Mouse (Mus musculus) CH12.LX (cell line): ENCODE measurements around the gene Zfp597. TPM values are rescaled to one million over a fixed set of nuclear protein-coding genes. Genes with fewer than 3 reads are reported as not detected.

Experiments
- DNase-seq: peaks from one replicate; pipeline ENCODE4 v3.0.0-alpha.2; 2013; ENCODE audit errors: extremely low read depth
- H3K27ac ChIP-seq: 2 replicates; pipeline ENCODE4 v1.5.1; 2012; ENCODE audit warnings: low read depth, mild to moderate bottlenecking, control low read depth, moderate library complexity; ENCODE audit not compliant: insufficient read depth
- H3K27me3 ChIP-seq: replicated peaks from 2 replicates; pipeline ENCODE3; 2012; ENCODE audit warnings: inconsistent platforms
- H3K36me3 ChIP-seq, 2 experiments: replicated peaks in 1 of 2; 2 replicates each; pipeline versions ENCODE3 to v1.6.1; 2012; ENCODE audit warnings: inconsistent platforms in 1 of 2, low read length in 1 of 2, mild to moderate bottlenecking in 1 of 2, mixed read lengths in 1 of 2, moderate library complexity in 1 of 2; ENCODE audit not compliant: control insufficient read depth in 1 of 2, insufficient read depth in 1 of 2
- H3K4me1 ChIP-seq, 2 experiments: 2 replicates each; pipeline ENCODE4 v1.6.1; 2012; ENCODE audit warnings: inconsistent platforms in 1 of 2, moderate library complexity in 1 of 2; ENCODE audit not compliant: insufficient read depth in 2 of 2, control insufficient read depth in 1 of 2
- H3K4me2 ChIP-seq: 2 replicates; pipeline ENCODE4 v1.6.1; 2012; ENCODE audit warnings: low read depth, mild to moderate bottlenecking, control low read depth; ENCODE audit not compliant: poor library complexity, insufficient read depth, severe bottlenecking
- H3K4me3 ChIP-seq, 3 experiments: fragments of 150-350 bp in 1 of 3; sonication (generic) in 1 of 3; replicated peaks in 1 of 3; 2 replicates each; pipeline versions ENCODE3 to v1.5.1; 2011 to 2012; ENCODE audit warnings: low read depth in 2 of 3, low read length in 2 of 3, mild to moderate bottlenecking in 2 of 3, moderate library complexity in 2 of 3, control low read depth in 1 of 3, improper control_type of control experiment in 1 of 3, inconsistent platforms in 1 of 3, mixed read lengths in 1 of 3; ENCODE audit not compliant: poor library complexity in 1 of 3
- H3K79me2 ChIP-seq: replicated peaks from 2 replicates; pipeline ENCODE4 v1.6.1; 2012; ENCODE audit warnings: mild to moderate bottlenecking, moderate library complexity; ENCODE audit not compliant: control insufficient read depth, poor library complexity, insufficient read depth, severe bottlenecking; ENCODE audit errors: extremely low read depth
- H3K9ac ChIP-seq: 2 replicates; pipeline ENCODE4 v1.6.1; 2012; ENCODE audit warnings: low read depth, mild to moderate bottlenecking, control low read depth, moderate library complexity; ENCODE audit not compliant: insufficient read depth
- H3K9me3 ChIP-seq: replicated peaks from 2 replicates; pipeline ENCODE3; 2012; ENCODE audit warnings: low read length, inconsistent platforms, mixed read lengths
- CTCF ChIP-seq, 2 experiments: IDR thresholded peaks in 1 of 2; conservative IDR thresholded peaks in 1 of 2; 2 replicates each; pipeline ENCODE4 v1.5.1; 2011 to 2012; ENCODE audit warnings: low read depth in 2 of 2, low read length in 2 of 2, improper control_type of control experiment in 1 of 2, inconsistent platforms in 1 of 2, mild to moderate bottlenecking in 1 of 2, moderate library complexity in 1 of 2
- E2F4 ChIP-seq: IDR thresholded peaks from 2 replicates; pipeline ENCODE4 v1.6.1; 2011; ENCODE audit warnings: low read depth, low read length, improper control_type of control experiment; ENCODE audit not compliant: insufficient replicate concordance
- ETS1 ChIP-seq: conservative IDR thresholded peaks from 2 replicates; pipeline ENCODE4 v1.6.1; 2012; ENCODE audit warnings: low read depth, mild to moderate bottlenecking, inconsistent platforms, low read length, improper control_type of control experiment, moderate library complexity
- JUN ChIP-seq: IDR thresholded peaks from 2 replicates; pipeline ENCODE4 v1.6.1; 2011; ENCODE audit warnings: low read depth, mild to moderate bottlenecking, low read length, improper control_type of control experiment, moderate library complexity; ENCODE audit not compliant: insufficient read depth
- JUND ChIP-seq: conservative IDR thresholded peaks from 2 replicates; pipeline ENCODE4 v1.6.1; 2011; ENCODE audit warnings: low read depth, low read length, improper control_type of control experiment
- MAFK ChIP-seq: IDR thresholded peaks from 2 replicates; pipeline ENCODE4 v1.6.1; 2011; ENCODE audit warnings: low read length, improper control_type of control experiment; ENCODE audit not compliant: insufficient replicate concordance
- MEF2A ChIP-seq: IDR thresholded peaks from 2 replicates; pipeline ENCODE4 v1.6.1; 2014; ENCODE audit warnings: low read depth, mild to moderate bottlenecking, inconsistent platforms, low read length, improper control_type of control experiment, borderline replicate concordance
- MXI1 ChIP-seq: IDR thresholded peaks from 2 replicates; pipeline ENCODE4 v1.6.1; 2011; ENCODE audit warnings: mild to moderate bottlenecking, low read depth, low read length, improper control_type of control experiment
- POLR2A ChIP-seq: IDR thresholded peaks from 2 replicates; pipeline ENCODE4 v1.6.1; 2011; ENCODE audit warnings: low read depth, mild to moderate bottlenecking, improper control_type of control experiment, low read length
- POLR2AphosphoS2 ChIP-seq: IDR thresholded peaks from 2 replicates; pipeline ENCODE4 v1.6.1; 2011; ENCODE audit warnings: low read depth, low read length, improper control_type of control experiment
- RAD21 ChIP-seq: IDR thresholded peaks from 2 replicates; pipeline ENCODE4 v1.6.1; 2011; ENCODE audit warnings: low read depth, mild to moderate bottlenecking, low read length, improper control_type of control experiment, moderate library complexity
- RCOR1 ChIP-seq: conservative IDR thresholded peaks from 2 replicates; pipeline ENCODE4 v1.6.1; 2012; ENCODE audit warnings: low read depth, mild to moderate bottlenecking, inconsistent platforms, low read length, improper control_type of control experiment
- SMC3 ChIP-seq: IDR thresholded peaks from 2 replicates; pipeline ENCODE4 v1.6.1; 2011; ENCODE audit warnings: low read depth, low read length, improper control_type of control experiment
- TBP ChIP-seq: conservative IDR thresholded peaks from 2 replicates; pipeline ENCODE4 v1.6.1; 2011; ENCODE audit warnings: low read depth, low read length, improper control_type of control experiment
- USF2 ChIP-seq: conservative IDR thresholded peaks from 2 replicates; pipeline ENCODE4 v1.6.1; 2011; ENCODE audit warnings: low read depth, low read length, improper control_type of control experiment
- ZC3H11A ChIP-seq: IDR thresholded peaks from 2 replicates; pipeline ENCODE4 v1.6.1; 2012; ENCODE audit warnings: low read depth, mild to moderate bottlenecking, inconsistent platforms, low read length, improper control_type of control experiment
- ZKSCAN1 ChIP-seq: IDR thresholded peaks from 2 replicates; pipeline ENCODE4 v1.6.1; 2012; ENCODE audit warnings: low read depth, inconsistent platforms, low read length, improper control_type of control experiment, borderline replicate concordance
- ZMIZ1 ChIP-seq: IDR thresholded peaks from 2 replicates; pipeline ENCODE4 v1.6.1; 2012; ENCODE audit warnings: low read depth, mild to moderate bottlenecking, inconsistent platforms, low read length, improper control_type of control experiment
- dilution Hi-C: fragments of 300-500 bp; cut with MboI; formaldehyde crosslinking; loops from 2 replicates; pipeline ENCODE4 v1.14.3; 2020; ENCODE audit warnings: low sequenced_read_pairs; ENCODE audit not compliant: extremely low pct_unique_long_range_greater_than_20kb, extremely low pct_ligation_motif_present
- in situ Hi-C: fragments of 300-500 bp; cut with MboI; formaldehyde crosslinking; loops from 3 replicates; pipeline ENCODE4 v1.14.3; 2019; ENCODE audit warnings: low sequenced_read_pairs, low pct_ligation_motif_present, low pct_unique_long_range_greater_than_20kb, mixed read lengths
- polyA plus RNA-seq: library from polyadenylated mRNA; unstranded; fragments of >175 nt; gene quantifications from 2 replicates; pipeline ENCODE4 v1.2.1, GENCODE M21; 2012; ENCODE audit warnings: low read depth; ENCODE audit not compliant: insufficient read length
- total RNA-seq, 2 experiments: library from RNA; depleted of rRNA; stranded (reverse); fragments of 300-350 nt in 1 of 2; fragments of >200 nt in 1 of 2; gene quantifications; 2 replicates each; pipeline ENCODE4 v1.2.3; 2012 to 2014

The Zfp597 gene
- total and polyA plus RNA-seq, 3 experiments = 10.4 to 17.8 (median 11.0) TPM

GRCm38 (mm10) chr16:3830588-3831109, 53.7 kb downstream of the Zfp597 start, which contains the start of gene Olfr15:
Gene Olfr15, plus strand, starts transcription at chr16:3830878.
- peak; percentile 21 for DNase-seq
- Histone ChIP-seq H3K9ac (no peak within 1 kb of the TSS), H3K36me3 (no peaks in the 10 kb centered on the region)

GRCm38 (mm10) chr16:3829727-3830126, 54.6 kb downstream of the Zfp597 start:
- no peaks in the 10 kb centered on the region for H3K79me2 ChIP-seq
- no peaks in the 10 kb centered on the region for H3K36me3 ChIP-seq
- no peaks in the 10 kb centered on the region for H3K4me1 ChIP-seq
- H3K9me3 ChIP-seq = peaks cover 3% of the 10 kb centered on the region
- DNase-seq = no peak
- H3K27ac ChIP-seq = no peak overlapping the region
- TF ChIP-seq ZMIZ1 (no peak), TBP (no peak), ZC3H11A (no peak), JUND (no peak), MAFK (no peak), CTCF (conservative IDR thresholded peaks at IDR 0.05 in 1 of 2, IDR thresholded peaks at IDR 0.05 in 1 of 2; ENCODE audit: low read depth in 2 of 2, low read length in 2 of 2) (no peak), USF2 (no peak), MXI1 (no peak), E2F4 (no peak), MEF2A (no peak), ZKSCAN1 (no peak), POLR2A (no peak), RCOR1 (no peak), POLR2AphosphoS2 (no peak), JUN (no peak), ETS1 (no peak)
- in situ Hi-C loops (loop anchor here (25.0 kb wide), 1 partner anchor 458 kb away; no protein-coding TSS in a partner anchor), dilution Hi-C loops (no loop called here)
- no peak overlapping the region for H3K4me3 ChIP-seq
- no peaks in the 10 kb centered on the region for H3K27me3 ChIP-seq
- no peak overlapping the region for H3K4me2 ChIP-seq
- no peak overlapping the region for H3K9ac ChIP-seq

More at GRCm38 (mm10) chr16:3830588-3831109, 53.7 kb downstream of the Zfp597 start, which contains the start of gene Olfr15:
- Histone ChIP-seq H3K9me3 (no peaks in the 10 kb centered on the region), H3K4me3 (no peak within 1 kb of the TSS), H3K27ac (no peak within 1 kb of the TSS), H3K79me2 (no peaks in the 10 kb centered on the region), H3K27me3 (no peaks in the 10 kb centered on the region), H3K4me2 (no peak within 1 kb of the TSS), H3K4me1 (no peaks in the 10 kb centered on the region)
- TF ChIP-seq SMC3 = peak; percentile 60
- no peak for TF ChIP-seq ZMIZ1
- TF ChIP-seq RAD21 = peak; percentile 65
- TF ChIP-seq CTCF (conservative IDR thresholded peaks at IDR 0.05 in 1 of 2, IDR thresholded peaks at IDR 0.05 in 1 of 2; ENCODE audit: low read depth in 2 of 2, low read length in 2 of 2) = peak in 1 of 2 experiments; percentile 64; a peak in 2 of 4 replicates
- in situ Hi-C loops = loop anchor here (25.0 kb wide), 1 partner anchor 457 kb away; no protein-coding TSS in a partner anchor
- dilution Hi-C loops = no loop called here
